Mouse (Mus musculus): ENCODE results near the gene Col4a3bp. TPM values are rescaled to one million over a fixed set of nuclear protein-coding genes. Genes with fewer than 3 reads are reported as not detected.

Col4a3bp gene
- polyA plus RNA-seq, 1 experiment from 2014 or later = 6.8 TPM

DNA sequence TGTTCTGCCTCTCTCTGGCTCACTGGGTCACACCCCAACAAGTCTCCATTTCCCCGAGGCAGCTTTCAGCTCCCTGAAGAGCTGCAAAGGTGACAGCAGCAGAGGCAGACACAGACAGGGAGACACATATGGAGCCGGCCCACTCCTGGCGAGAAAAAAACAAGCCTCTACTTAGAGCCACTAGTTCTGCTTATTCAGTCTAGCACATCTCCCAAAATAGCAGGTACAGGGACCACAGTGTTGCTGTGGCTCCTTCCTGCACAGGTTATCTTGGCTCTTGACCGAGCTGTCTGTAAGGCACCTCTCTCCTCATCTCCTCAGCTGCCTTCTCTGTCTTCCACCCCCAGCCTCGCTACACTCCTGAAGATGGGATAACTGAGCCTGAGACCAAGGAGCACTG lies 142.4 kb downstream of the Col4a3bp start:
- no peak for ATAC-seq
- WGBS = 86% methylated on average over 5 of the region's 5 CpGs
- Histone ChIP-seq H3K27ac (ENCODE audit: low read depth, low read length) (no peak overlapping the region), H3K27me3 (replicated peaks; ENCODE audit: control insufficient read depth, insufficient read depth, low read length) (no peaks in the 10 kb centered on the region), H3K4me3 (ENCODE audit: low read depth, low read length) (no peak overlapping the region), H3K36me3 (ENCODE audit: control insufficient read depth, insufficient read depth) (no peaks in the 10 kb centered on the region), H3K9ac (ENCODE audit: low read depth, low read length) (no peak overlapping the region), H3K4me1 (replicated peaks; ENCODE audit: control insufficient read depth, insufficient read depth, low read length) (no peaks in the 10 kb centered on the region), H3K9me3 (ENCODE audit: control insufficient read depth) (no peaks in the 10 kb centered on the region), H3K4me2 (replicated peaks; ENCODE audit: low read depth) (no peak overlapping the region)
- no peak for TF ChIP-seq CTCF (IDR thresholded peaks at IDR 0.05; ENCODE audit: low read depth)

DNA sequence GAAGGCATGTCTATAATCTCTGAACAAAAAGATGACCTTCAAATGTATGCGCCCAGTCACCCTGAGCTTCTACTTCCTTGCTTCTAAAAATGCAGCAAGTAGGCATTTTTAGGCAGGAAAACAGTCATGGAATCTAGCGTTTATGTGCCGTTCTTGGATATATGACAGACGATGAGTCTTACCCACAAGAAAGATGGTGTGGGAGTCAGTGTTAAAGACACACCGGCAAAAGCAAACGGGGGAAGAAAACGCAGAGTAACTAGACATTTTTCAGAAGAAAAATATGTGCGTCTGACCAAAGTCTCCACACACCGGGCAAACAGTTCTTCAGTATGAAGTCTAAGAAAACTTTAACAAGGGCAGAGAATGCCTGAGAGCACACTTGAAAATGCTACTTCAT lies 144.8 kb downstream of the Col4a3bp start:
- Histone ChIP-seq H3K4me3 (ENCODE audit: low read depth, low read length) (no peak overlapping the region), H3K9ac (ENCODE audit: low read depth, low read length) (no peak overlapping the region), H3K27me3 (replicated peaks; ENCODE audit: control insufficient read depth, insufficient read depth, low read length) (no peaks in the 10 kb centered on the region), H3K4me1 (replicated peaks; ENCODE audit: control insufficient read depth, insufficient read depth, low read length) (no peaks in the 10 kb centered on the region), H3K27ac (ENCODE audit: low read depth, low read length) (no peak overlapping the region), H3K9me3 (ENCODE audit: control insufficient read depth) (no peaks in the 10 kb centered on the region), H3K4me2 (replicated peaks; ENCODE audit: low read depth) (no peak overlapping the region), H3K36me3 (ENCODE audit: control insufficient read depth, insufficient read depth) (no peaks in the 10 kb centered on the region)
- no peak for ATAC-seq
- WGBS = 86% methylated on average over 9 of the region's 9 CpGs
- no peak for TF ChIP-seq CTCF (IDR thresholded peaks at IDR 0.05; ENCODE audit: low read depth)

Other genes with a start within 250 kb of the Col4a3bp start
- 4.6 and 5.6 TPM in 2 replicates for gene Poc5, start 154.3 kb upstream of the Col4a3bp start, polyA plus RNA-seq (2015; fragmentation: Nextera tagmentation; extraction: Ambion mirVana)
- 0.14 and 0.25 TPM in 2 replicates for gene Ankdd1b, start 71.4 kb upstream of the Col4a3bp start, polyA plus RNA-seq (2015; fragmentation: Nextera tagmentation; extraction: Ambion mirVana)
- not detected in 2 replicates for gene Gm17622, start 51.9 kb upstream of the Col4a3bp start, polyA plus RNA-seq (2015; fragmentation: Nextera tagmentation; extraction: Ambion mirVana)
- gene Polk, start within 50 bp of the Col4a3bp start, polyA plus RNA-seq (2015; fragmentation: Nextera tagmentation; extraction: Ambion mirVana) = 2.1 and 2.2 TPM in 2 replicates
- 23.2 and 24.4 TPM in 2 replicates for gene Hmgcr, start 128.3 kb downstream of the Col4a3bp start, polyA plus RNA-seq (2015; fragmentation: Nextera tagmentation; extraction: Ambion mirVana)
- gene Ankrd31, start 205.7 kb downstream of the Col4a3bp start, polyA plus RNA-seq (2015; fragmentation: Nextera tagmentation; extraction: Ambion mirVana) = 0.04 TPM in 1 of 2 replicates, not detected in the other